Mouse (Mus musculus) gastrocnemius, adult 2 months (tissue): Measurements from ENCODE around the gene Dnajc28. TPM values are rescaled to one million over a fixed set of nuclear protein-coding genes. Genes with fewer than 3 reads are reported as not detected.
A peak's percentile ranks its signal among the peaks of the same experiment; 100 is the strongest.

Experiments
- DNase-seq: peaks from one replicate; pipeline ENCODE4 v3.0.0; 2022
- H3K27ac ChIP-seq: fragments of 200-600 bp; 2 replicates; pipeline ENCODE4 v1.8.1; 2022; ENCODE audit warnings: mild to moderate bottlenecking
- H3K4me3 ChIP-seq: fragments of 200-600 bp; 2 replicates; pipeline ENCODE4 v1.8.1; 2022; ENCODE audit warnings: mild to moderate bottlenecking, moderate library complexity
- CTCF ChIP-seq: fragments of 200-600 bp; IDR thresholded peaks from 2 replicates; pipeline ENCODE4 v1.8.1; 2022; ENCODE audit warnings: antibody characterized with exemption, mild to moderate bottlenecking, moderate library complexity
- intact Hi-C: fragments of 180-260 bp; cut with DNase I; formaldehyde crosslinking; loops from one replicate; pipeline ENCODE4 v1.15.1; 2025
- long read RNA-seq, 2 experiments: library from polyadenylated mRNA; stranded (forward); transcript quantifications; one replicate each; pipeline ENCODE4 v2.0.0; 2021
- total RNA-seq, 2 experiments: library from RNA; stranded (reverse); gene quantifications; 2 replicates each; pipeline ENCODE4 v1.2.3; 2021

Dnajc28 gene
- total RNA-seq, result 10 to 100 TPM; 15.8 to 21.8 TPM
- long read RNA-seq, experiment 1, transcript Dnajc28-201 (2 exons, 3,368 nt), result major isoform, 26 of 33 reads
- long read RNA-seq, experiment 1, partial matches to known transcripts, result 0 of 33 reads
- long read RNA-seq, experiment 1, other reads (novel, unspliced or antisense), result 6 of 33 reads
- long read RNA-seq, experiment 2, transcript Dnajc28-201 (2 exons, 3,368 nt), result major isoform, 20 of 32 reads
- long read RNA-seq, experiment 2, partial matches to known transcripts, result 0 of 32 reads
- long read RNA-seq, experiment 2, other reads (novel, unspliced or antisense), result 12 of 32 reads

DNA sequence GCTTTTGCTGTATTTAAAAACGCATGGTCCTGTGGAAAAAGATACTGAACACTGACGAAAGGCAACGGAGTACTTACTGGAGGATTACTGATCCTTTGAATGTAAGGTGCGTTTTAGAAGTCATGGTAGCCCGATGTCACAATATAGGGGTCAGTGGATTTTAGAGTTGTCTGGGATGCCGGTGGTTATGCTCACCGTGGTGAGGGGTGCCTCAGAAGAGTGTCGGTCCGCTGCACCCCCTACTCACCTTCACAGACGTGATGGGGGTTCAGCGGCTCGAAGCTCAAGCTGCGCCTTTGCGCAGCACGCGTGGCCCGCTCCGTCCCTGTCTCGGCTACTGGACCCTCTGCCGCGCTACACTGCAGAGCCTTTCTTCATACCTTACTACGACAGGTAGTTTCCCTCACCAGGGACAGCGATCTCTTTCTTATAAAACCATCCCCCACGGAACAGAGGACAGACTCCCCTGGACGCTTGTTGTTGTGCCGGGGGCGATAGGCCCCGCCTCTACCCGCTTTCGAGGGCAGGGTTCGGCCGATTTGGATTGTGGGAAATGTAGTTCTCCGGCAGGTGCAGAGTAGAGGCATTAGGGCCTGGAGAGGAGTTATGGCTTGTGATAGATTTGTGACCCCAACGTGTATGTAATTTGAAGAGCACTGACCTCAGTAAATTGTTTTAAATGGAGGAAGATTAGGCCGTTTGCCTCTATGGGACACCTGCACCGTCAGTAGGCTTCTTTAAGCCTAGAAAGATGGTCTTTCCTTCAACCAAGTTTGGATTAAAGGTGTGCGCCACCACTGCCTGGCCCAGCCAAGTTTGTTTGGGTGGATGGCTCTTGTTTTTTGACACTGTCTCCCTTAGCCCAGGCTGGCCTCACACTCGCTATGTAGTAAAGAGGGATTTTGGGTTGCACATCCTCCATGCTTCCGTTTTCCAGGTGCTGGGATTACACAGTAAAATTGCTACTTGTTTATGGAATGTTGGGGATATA is at the start of gene Dnajc28:
Dnajc28 (minus strand) TSS at position 516 of the 991 bp plus-strand sequence.
- peak; percentile 87 for DNase-seq
- intact Hi-C loops, result no loop called here

DNA sequence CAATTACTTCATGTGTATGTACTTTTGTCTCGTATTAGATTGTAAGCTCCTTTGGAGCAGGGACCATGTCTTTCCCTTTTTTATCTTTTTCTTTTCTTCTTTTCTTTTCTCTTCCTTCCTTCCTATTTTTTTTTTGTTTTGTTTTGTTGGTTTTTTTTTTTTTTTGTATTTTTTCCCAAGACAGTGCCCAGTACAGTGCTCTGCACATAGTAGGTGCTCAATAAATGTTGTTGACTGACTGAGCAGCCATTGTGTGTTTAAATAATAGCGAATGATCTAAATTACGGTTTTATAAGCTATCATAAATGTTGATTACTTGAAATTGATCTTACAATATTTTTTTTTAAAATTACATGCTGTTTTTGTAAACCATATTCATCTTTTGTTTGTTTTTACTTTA is 45.0 kb upstream of the Dnajc28 start:
- DNase-seq, result no peak
- Histone ChIP-seq H3K4me3 (no peak overlapping the region), H3K27ac (no peak overlapping the region)
- TF ChIP-seq CTCF, result no peak
- intact Hi-C loops, result no loop called here

More for the DNA sequence above, at the start of gene Dnajc28:
- H3K4me3 ChIP-seq, result peak within 1 kb of the TSS; percentile 93
- peak within 1 kb of the TSS; percentile 92 for H3K27ac ChIP-seq
- TF ChIP-seq CTCF, result no peak

DNA sequence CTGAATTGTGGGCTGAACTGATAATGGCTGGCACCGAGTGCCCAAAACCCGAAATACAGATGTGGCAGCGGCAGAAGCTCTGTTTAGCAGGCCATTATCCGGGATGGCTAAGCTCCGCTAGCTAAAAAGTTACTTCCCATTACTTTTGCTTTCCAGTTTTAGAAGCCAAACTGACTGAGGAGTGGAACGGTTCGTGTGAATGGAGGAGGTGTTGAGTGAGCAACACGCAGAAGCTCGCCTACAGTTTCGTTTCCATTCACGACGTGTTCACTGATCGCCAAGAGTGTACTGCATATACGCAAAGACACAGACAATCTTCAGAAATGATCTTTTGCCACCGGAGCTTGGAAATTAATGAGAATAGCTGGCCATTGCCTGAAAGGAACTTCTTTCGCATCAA is 43.5 kb upstream of the Dnajc28 start:
- Histone ChIP-seq H3K27ac (no peak overlapping the region), H3K4me3 (no peak overlapping the region)
- DNase-seq, result no peak
- no peak for TF ChIP-seq CTCF
- intact Hi-C loops, result no loop called here

DNA sequence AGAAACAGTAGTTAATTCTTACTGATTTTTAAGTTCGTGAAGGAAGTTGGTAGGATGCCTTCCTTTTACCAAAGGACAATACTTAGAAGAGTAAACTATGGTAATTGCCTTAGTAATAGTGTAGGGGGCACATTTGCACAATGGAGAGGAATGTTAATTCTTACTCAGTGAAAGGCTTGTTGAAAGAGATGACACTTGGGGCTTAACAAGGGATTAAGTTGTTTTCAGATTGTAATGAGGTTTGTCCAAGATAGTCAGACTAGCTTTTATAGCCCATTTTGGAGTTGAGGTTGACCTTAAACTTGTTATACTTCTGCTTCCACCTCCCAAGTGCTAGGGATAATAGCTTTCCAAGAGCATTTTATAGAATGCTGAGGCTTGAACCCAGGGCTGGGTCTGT is 42.6 kb upstream of the Dnajc28 start:
- Histone ChIP-seq H3K27ac (no peak overlapping the region), H3K4me3 (no peak overlapping the region; the same call in 1 of the 2 replicates)
- no peak for DNase-seq
- intact Hi-C loops, result no loop called here
- TF ChIP-seq CTCF, result no peak

DNA sequence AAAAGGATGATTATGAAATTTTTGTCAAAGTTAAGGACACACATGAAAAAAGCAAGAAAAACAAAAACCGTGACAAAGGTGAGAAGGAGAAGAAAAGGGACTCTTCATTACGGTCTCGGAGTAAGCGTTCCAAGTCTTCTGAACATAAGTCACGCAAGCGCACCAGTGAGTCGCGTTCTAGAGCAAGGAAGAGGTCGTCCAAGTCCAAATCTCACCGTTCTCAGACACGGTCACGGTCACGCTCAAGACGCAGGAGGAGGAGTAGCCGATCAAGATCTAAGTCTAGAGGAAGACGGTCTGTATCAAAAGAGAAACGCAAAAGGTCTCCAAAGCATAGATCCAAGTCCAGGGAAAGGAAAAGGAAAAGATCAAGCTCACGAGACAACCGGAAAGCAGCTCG is 41.0 kb upstream of the Dnajc28 start:
- intact Hi-C loops, result no loop called here
- no peak for TF ChIP-seq CTCF
- Histone ChIP-seq H3K27ac (no peak overlapping the region), H3K4me3 (no peak overlapping the region)
- DNase-seq, result no peak

DNA sequence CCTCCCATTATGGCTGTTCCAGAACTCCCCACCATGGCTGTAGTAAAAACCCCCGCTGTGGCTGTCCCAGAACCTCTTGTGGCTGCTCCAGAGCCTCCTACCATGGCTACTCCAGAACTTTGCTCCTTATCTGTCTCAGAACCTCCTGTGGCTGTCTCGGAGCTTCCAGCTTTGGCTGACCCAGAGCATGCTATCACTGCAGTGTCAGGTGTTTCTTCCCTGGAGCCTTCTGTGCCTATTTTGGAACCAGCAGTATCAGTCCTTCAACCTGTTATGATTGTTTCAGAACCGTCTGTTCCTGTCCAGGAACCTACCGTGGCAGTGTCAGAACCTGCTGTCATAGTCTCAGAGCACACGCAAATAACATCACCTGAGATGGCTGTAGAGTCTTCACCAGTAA is 39.6 kb upstream of the Dnajc28 start:
- no peak for TF ChIP-seq CTCF
- intact Hi-C loops, result no loop called here
- no peak for DNase-seq
- H3K4me3 ChIP-seq, result no peak overlapping the region
- H3K27ac ChIP-seq, result no peak overlapping the region

DNA sequence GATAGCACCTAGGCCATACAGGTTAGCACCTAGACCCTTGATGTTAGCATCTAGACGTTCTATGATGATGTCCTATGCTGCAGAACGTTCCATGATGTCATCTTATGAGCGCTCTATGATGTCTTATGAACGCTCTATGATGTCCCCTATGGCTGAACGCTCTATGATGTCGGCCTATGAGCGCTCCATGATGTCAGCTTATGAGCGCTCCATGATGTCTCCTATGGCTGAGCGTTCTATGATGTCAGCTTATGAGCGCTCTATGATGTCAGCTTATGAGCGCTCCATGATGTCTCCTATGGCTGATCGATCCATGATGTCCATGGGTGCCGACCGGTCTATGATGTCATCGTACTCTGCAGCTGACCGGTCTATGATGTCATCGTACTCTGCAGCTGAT is 38.5 kb upstream of the Dnajc28 start:
- no peak for TF ChIP-seq CTCF
- Histone ChIP-seq H3K27ac (no peak overlapping the region), H3K4me3 (no peak overlapping the region)
- no peak for DNase-seq
- intact Hi-C loops, result no loop called here

DNA sequence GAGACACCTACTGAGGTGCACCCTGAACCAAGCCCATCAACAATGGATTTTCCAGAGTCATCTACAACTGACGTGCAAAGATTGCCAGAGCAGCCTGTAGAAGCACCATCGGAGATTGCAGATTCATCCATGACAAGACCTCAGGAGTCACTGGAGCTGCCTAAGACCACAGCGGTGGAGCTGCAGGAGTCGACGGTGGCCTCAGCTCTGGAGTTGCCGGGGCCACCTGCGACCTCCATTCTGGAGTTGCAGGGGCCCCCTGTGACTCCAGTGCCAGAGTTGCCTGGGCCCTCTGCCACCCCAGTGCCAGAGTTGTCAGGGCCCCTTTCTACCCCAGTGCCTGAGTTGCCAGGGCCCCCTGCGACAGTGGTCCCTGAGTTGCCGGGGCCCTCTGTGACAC is 36.5 kb upstream of the Dnajc28 start:
- no peak overlapping the region for H3K4me3 ChIP-seq
- no peak for TF ChIP-seq CTCF
- no peak for DNase-seq
- intact Hi-C loops, result loop anchor here (2.0 kb wide), 1 partner anchor 14 kb away; no protein-coding TSS in a partner anchor
- H3K27ac ChIP-seq, result no peak overlapping the region

DNA sequence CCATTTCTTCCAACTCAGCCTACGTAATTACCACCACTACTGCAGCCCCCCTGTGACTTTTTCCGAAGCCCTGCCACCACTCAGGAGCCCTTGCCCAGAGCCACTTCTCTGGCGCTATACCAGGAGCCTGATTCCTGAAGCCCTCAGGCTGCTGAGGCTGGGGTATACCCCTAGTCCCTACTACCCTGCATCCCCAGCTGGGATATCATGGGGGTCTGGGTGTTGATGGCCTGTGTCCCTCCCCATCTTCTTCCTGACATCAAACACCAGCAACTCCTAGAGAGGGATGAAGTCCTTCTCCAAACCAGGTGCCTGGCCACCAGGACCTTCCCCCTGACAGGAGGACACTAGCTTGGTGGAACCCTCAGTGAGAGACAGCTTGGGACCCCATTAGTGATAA is 33.4 kb upstream of the Dnajc28 start:
- DNase-seq, result no peak
- Histone ChIP-seq H3K27ac (no peak overlapping the region), H3K4me3 (no peak overlapping the region)
- no peak for TF ChIP-seq CTCF
- intact Hi-C loops, result no loop called here

DNA sequence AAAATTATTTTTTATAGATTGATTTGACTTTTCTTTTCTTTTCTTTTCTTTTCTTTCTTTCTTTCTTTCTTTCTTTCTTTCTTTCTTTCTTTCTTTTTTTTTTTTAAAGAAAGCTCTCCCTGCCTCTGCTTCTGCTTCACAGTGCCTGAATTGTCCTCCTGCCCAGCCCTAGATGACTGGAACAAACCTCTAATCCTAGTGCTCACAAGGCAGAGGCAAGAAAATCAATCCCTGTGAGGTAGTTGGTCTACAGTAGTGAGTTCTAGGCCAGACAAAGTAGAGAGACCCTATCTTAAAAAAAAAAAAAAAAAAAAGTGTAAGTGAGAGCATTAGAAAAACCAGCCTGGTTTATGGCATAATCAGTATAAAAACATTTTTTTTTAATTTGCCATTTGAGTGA is 31.0 kb upstream of the Dnajc28 start:
- intact Hi-C loops, result loop anchor here (5.0 kb wide), 2 partner anchors 38 to 78 kb away; partner anchors contain the start of genes Cryzl1, Donson and Itsn1
- no peak for DNase-seq
- Histone ChIP-seq H3K4me3 (peak overlapping the region; percentile 75), H3K27ac (no peak overlapping the region)
- TF ChIP-seq CTCF, result no peak

DNA sequence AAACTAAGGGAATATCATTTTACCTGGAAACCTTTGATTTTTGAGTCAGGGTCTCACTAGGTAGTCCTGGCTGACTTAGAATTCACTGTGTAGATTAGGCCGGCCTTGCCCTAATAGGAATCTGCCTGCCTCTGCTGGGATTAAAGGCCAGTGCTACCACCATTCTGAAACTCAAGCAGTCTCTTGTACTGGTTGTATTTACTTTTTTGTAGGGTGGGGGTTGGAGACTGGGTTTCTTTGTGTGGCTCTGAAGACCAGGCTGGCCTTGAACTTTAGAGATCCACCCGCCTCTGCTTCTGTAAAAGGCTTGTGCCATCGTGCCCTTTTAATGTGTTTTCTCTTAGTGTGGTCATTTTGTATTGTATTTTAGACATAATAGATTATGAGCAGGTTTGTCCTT is 30.4 kb upstream of the Dnajc28 start:
- H3K27ac ChIP-seq, result peak overlapping the region; percentile 100; the same call in 1 of the 2 replicates
- TF ChIP-seq CTCF, result no peak
- peak overlapping the region; percentile 75 for H3K4me3 ChIP-seq
- intact Hi-C loops, result loop anchor here (5.0 kb wide), 2 partner anchors 38 to 78 kb away; partner anchors contain the start of genes Cryzl1, Donson and Itsn1
- no peak for DNase-seq

DNA sequence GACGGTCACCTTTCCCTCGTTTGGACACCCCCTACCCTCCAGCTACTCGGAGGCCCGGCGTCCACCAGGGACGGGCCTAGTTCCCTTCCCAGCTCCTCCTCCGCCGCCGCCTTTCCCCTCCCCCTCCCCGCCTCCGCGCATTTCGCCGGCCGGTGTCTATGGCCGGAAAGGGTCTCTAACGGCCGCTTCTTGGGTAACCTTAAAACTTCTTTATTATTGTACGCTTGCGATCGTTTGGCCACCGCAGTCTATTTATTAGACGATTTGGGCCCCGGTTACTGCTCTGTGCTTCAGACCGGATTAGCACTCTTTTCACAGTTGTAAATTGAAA is 29.4 kb upstream of the Dnajc28 start:
- intact Hi-C loops, result loop anchor here (5.0 kb wide), 2 partner anchors 39 to 79 kb away; partner anchors contain the start of genes Cryzl1, Donson and Itsn1
- H3K4me3 ChIP-seq, result peak overlapping the region; percentile 75
- no peak for TF ChIP-seq CTCF
- DNase-seq, result peak; percentile 87
- H3K27ac ChIP-seq, result peak overlapping the region; percentile 100
